Mouse (Mus musculus) monocyte, adult 5-6 weeks (primary cell): ENCODE data around the gene Zdhhc19. TPM values are rescaled to one million over a fixed set of nuclear protein-coding genes. Genes with fewer than 3 reads are reported as not detected.

ENCODE experiments used
- ATAC-seq: fragments of 153-309, 156-312 bp; replicated peaks from 2 replicates; pipeline ENCODE4 v1.8.0; 2017; ENCODE audit warnings: mild to moderate bottlenecking; ENCODE audit not compliant: low TSS enrichment, insufficient number of reproducible peaks, severe bottlenecking, poor library complexity, low FRiP score
- total RNA-seq: library from RNA; stranded (forward); fragments of 200-1000, 200-491, 200-594 nt; gene quantifications from 3 replicates; pipeline ENCODE4 v1.2.3, GENCODE M21; 2017

Gene Zdhhc19
- total RNA-seq, 1 experiment from 2014 or later = not detected

DNA sequence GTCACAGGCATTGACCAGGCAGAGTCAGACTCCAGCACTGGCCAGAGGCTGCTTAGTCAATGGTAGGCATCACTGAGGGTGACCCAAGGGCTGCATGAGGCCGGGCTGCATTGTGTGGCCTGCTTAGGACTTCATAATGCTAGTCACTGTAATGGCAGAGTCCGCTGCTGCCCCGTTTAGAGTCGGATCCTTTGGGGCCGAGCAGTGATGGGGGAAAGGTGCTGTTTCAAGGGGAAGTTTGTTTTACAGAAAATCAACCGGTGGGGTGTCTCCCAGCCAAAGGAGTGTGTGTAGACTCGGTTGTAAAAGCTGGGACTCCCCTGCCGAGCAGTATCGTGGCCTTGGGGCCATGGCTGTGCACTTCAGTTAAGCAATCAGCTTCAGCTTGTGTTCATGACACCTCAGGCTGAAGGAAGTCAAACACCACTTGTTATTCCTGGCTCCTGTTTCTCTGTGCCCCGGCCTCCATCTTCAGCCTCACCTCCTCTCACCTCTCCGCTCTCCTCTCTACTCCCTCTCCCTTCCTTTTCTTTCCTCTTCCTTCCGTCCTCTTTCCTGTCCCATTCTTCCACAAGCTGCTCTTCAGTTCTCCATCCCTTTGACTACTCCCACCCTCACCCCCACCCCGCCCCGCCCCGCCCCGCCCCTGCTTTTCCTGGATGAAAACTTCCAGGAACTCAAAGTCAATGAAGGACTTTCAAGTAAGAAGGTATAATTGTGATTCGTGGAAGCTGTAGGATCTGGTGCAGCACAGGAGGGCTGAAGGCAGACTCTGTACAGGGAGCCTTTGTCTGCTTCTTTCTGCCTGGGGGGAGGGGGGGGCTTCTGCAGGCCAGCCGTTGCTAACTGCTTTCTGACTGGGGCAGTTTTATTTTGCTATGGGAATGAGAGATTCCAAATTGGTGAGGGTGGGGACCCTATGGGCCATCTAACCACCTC, 14.6 kb downstream of the Zdhhc19 start:
- ATAC-seq = no peak

DNA sequence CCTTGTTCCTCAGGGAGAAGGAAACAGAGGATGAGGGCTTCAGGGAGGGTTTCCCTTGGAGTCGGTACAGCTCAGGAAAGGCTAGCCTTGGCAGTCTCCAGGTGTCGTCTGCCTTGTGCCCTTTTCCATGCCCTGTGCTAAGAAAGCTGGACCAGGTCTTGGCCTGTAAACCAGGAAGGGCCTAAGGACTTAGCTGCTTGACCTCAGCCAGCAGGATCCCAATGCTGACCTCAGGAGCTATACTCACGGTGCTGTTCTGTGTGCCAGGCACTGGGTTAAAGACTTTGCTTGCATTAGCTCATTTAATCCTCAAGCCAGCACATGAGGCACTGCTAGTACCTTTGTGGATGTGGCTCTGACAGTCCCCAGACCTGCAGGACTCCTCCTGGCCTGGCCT, 15.3 kb downstream of the Zdhhc19 start:
- ATAC-seq = no peak

DNA sequence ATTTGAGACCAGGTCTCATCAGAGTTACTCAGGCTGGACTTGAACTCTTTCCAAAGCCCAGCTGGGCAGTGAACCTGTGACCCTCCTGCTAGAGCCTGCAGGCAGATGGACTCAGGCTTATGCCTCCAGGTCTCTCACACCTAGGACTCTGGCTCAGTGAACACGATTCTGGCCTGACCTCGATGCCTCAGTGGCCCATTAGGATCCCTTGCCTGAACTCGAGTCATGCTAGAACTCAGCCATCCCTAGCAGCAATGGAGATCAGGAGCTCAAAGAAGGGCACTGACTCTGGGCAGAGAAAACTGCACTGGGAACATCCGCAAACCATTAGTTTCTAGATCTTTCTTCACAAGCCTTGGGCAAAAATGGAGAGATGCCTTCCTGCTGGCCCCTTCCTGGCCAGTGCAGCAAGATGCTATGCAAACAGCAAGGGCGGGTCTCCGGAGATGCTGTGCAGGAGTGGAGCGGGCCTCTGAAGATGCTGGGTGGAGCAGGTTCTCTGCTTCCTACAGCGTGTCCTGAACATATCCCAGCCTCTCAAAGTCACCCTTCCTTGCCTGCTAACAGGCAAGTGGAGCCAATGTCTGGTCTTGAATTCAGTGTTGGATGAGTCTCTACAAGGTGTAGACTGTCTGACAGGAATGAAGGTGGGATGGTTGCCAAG, 15.9 kb downstream of the Zdhhc19 start:
- ATAC-seq = no peak

DNA sequence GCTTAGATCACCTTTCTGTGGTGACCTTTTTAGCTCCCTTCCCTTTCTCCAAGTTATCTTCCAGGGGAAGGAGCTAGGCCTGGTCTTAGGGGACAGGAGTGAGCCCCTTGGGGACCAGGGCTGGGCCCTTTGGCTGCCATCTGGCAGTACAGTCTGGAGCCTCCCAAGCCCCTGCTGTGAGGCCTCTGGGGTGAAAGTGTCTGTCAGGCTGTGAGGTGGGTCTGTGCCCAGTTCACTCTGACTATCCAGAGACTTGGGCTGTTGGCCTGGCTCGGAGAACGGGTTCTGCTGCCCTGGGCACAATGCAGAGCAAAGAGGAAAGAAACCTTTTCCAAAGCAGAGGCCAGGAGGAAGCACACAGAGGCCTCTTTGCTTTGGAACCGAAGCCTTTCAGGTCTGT, 16.9 kb downstream of the Zdhhc19 start:
- no peak for ATAC-seq

DNA sequence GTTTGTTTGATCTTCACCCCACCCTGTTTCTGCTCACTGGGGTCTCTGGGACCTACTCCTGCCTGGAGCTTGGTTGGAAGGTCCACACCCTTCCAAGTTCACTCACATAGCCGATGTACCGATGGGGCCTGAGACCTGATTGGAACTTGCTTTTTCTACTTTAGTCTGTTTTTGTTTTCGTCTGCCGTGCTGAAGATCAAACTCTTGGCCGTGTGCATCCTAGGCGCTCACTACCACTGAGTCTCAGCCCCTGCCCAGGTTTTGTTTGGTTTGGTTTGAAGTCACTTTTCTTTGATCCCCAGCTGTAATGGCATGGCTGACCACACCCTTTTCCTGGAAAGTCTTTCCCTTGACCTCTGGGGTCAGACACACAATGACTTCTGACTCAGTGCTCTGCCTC, 17.3 kb downstream of the Zdhhc19 start:
- no peak for ATAC-seq

DNA sequence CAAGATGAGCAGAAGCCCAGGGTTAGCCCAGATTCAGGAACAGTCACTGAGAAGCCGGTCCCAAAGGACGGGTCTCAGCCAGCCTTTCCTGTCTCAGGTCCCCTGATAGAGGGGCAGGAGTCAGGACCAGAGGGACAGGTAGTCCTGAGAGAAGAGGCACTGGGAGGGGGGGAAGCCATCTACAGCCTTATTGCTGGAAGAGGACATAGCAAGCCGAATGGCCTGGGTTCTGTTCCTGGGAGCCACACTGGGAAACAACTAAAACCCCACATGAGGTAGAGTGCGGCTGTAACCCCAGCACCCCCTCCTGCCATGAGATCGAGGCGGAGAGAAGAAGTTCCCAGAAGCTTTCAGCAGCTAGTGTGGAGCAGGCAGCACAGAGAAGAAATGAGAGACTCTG, 17.9 kb downstream of the Zdhhc19 start:
- ATAC-seq = no peak

DNA sequence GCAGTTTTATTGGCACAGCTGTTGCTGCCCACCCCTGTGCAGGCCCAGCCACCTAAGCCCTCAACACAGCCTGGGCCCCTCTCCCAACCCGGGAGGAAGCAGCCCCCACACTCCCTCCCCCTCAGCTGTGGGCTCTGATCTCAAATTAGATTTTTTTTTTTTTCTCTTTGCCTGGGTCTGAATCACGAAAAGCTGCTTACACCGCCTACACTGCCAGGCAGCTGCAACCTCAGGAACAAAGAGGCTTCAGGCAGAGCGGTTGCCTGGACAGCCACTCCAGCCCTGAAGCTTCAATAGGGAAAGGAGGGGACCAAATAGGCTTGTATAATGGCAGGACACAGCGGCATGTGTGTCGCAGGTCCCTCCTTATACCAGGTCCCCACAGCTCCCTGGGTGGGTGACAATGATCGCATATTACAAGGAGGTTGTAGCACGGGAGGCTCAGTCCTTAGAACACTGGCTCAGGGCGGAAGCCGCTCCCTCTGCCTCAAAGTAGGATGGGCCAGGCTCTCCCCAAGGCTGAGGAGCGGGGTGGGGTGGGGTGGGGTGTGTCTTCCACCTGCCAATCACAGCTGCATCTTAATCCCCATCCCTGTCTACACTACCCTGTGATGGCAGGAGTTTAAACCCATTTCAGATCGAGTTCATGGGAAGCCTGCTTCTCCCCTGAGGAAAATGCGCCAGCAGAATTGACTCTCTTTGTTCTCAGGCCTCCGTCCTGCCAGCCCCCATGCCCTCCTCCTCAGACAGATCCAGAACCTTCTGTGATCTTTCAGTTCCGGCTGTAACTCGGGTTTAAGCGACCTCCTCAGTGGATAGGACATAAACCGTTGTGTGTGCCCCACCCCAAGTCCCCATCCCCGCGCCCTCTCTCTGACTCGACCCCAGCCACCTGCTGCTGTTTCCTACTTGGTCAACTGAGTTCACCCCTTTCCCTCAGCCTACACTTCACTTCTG, 20.2 kb downstream of the Zdhhc19 start:
- ATAC-seq = no peak

DNA sequence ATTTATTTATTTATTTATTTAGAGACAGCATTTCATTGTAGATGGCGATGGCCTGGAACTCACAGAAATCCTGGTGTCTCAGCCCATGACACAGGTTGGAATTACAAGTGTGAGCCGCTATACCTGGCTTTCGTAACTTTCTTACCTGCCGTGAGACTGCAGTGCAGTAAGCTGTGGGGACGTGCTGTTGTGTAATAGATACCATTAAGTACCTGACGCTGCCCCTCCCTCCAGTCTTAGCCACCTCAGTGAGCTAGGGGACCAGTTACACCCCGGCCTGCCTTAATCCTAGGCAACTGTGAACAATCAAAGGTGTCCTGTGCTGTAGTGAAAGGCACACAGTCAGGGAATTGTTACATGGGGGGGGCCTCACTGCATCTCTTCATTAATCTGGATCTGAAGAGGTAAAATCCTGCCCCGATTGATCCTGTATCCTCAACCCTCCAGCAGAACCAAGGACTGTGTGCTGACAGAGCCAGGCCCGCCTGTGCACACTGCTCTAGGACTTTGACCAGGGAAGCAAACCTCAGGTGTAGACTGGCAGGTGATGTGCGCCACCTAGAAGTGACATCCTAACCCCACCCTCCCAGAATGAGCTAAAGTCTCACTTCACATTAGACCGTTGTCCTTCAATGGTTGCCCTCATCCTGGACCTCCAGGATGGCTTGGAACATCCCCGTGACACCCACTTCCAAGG, 21.9 kb downstream of the Zdhhc19 start:
- ATAC-seq = no peak

DNA sequence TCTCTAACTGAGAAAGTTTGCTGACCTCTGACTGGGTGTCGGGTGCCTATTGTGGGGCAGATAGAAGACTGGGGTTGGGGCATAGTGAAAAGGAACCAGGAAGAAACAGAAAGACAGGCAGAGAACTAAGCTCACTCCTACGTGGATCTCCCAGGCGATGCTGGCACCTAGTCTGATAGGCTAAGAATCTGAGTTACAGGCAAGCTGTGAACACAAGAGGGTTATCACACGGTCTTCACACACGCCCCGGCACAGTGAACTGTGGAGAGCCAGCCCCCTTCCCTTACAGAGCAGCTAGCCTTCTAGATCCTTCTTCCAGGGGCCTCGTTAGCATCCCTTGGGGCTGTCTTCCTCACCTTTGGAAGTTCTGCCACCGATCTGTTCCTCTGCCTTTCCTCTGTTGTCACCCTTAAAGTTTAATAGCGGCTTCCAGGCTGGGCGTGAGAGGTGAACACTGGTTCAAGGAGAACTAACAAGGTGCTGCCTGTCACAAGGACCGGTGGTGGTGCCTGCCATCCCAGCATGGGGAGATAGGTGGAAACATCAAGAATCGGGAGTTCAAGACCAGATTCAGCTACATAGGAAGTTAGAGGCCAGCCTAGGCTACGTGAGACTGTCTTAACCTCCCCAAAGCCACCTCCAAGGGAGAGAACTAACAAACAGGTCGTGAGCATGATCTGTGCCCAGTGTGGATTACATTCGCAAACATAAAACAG, 23.7 kb downstream of the Zdhhc19 start:
- ATAC-seq = no peak

DNA sequence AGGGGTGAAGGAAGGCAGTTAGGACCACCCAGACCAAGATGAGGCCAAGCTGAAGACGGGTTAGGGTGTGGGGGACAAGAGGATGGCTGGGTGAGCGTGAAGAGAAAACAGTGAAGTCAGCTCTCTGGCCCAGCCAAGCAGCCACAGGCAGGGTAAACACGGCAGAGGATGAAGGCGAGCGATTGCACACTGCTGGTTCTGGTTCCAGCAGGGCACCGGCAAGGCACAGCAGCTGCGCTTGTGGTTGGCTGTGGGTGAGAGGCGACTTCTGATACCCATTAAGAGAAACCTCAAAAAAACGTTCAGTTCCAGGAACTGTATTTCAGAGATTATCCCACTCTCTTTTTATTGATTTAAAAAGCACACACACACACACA, 24.3 kb downstream of the Zdhhc19 start:
- ATAC-seq = no peak

DNA sequence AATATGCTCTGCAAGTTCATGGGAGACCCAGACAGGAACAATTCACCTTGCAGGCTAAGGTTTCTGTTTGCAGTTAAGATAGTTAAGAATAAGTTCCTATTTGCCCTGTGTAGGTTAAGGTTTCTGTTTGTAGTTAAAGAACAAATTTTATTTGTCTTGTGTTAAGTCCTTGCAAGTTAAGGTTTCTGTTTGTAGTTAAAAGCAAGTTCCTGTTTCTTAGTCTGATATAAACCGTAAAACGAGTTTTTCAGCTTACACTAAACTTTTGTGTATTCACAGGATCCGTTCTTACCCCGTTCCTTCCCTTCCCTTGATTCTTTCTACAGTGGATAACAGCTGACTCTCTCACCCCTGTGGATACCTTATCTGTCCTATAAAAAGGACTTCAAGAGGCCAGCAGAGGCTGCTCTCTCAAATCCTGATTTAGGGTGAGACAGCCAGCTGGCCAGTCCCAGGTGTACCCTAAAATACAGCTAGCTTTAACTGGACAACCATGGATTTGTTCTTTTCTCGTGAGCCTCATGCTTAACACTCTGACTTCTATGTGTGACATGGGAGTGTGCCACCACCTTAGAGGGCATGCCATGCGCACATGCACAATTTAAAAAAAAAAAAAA, 26.6 kb downstream of the Zdhhc19 start:
- ATAC-seq = no peak

DNA sequence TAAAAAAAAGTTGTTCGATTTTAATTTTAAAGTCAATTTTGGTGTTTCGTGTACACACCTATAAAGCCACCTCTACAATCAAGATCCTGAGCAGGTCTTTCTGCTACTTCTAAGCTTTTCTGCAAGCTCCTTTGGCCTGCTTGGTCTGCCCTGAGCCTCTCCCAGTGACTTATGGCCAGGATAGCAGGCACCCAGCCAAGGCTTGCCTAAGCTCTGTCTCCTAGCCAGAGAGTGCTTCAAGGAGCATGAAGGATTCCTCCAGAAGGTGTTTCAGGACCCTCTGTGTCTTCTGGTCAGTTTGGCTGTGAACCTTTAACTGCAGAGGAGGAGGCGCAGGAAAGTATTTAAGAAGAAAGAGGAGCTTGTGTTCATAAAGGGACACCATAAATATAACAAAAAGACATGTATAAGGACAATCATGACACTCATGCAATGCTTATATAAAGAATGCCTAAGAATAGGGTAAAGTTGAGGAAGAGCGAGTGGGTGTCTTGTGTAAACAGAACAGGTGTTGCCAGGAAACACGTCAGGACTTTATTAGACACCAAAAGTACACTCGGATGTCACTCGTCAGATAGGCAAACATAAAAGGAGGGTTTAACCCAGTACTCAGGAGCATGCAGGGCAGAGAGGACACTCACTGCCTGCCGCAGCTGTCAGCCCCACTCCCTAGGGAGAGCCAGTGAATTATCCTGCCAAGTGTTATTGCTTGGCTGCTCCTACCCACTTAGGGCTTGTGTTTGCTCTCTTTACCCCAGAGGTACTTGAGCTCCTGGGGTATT, 27.6 kb downstream of the Zdhhc19 start:
- ATAC-seq = no peak

DNA sequence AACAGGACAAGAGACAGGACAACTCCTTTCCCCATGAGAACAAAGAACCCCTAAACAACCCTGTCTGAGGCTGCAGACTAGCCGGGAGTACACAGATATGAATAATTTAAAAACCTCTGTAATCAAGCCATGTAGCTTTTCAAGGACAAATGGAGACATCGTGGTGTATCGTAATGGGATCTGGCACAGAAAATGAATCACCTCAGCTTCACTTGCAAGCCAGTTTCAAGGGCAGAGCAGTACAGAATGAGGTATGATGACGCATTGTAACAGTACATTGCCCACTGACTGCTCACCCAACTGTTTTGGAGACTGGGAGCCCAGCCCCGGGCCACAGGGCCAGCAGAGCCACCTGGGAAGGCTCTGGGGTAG, 28.2 kb downstream of the Zdhhc19 start:
- no peak for ATAC-seq

DNA sequence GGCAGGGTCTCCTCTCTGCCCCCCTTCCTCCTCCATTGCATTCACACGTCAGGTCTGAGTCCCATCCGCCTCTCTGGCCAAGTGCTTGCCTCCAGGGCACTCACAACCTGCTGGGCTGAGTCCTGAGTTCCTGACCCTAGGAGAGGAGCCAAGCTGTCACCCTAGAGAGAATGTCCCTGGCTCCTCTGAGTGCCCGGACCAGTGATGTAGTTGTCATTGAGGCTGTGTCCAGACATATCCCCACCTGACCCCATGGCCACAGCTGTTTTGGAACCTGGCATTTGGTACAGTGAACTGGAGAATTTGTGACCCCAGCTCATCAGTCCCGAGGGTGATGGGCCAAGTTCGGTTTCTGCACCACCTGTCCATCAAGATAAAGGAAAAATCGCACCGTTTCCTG, 30.8 kb downstream of the Zdhhc19 start:
- ATAC-seq = no peak

DNA sequence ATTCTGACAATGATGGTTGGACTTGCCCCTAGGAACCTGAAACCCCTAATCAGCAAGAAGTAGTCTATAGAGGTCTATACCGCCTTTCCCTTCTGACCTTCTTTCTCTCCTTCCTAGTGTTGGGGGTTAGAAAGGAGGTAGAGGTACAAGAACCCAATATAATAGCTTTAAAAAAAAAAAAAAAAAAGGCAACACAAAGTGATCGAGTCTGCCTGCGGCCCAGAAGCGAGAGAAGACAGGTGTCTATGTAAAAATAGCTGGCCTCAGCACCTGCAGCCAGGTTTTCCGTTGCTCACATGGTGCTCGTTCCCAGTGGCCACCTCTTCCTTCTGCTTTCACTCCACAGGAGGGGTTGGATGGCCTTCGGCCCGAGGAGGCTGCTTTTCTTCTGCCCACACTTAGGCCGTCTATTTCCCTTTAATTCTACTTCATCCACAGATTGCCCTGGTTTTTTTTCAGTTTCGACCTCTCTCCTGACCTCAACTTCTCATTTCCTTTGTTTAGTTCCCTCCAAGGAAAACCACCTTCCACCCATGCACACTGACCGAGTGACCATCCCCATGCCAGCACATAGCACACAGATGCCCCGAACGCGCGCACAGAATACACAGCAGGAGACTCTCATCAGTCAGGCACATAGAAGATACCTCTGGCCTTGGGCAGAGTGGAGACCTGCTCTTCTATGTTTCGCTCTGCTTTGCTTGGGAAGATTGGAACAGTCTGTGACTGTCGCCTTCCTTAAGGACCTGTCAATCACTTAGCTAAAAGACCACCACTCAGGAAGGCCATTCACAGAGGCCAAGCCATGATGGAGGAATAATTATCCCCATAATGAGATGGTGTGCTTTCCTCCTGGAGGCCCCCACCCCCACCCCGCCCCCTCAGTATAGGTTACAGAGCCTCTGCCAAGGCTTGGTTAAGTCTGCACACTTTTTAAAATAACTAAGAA, 37.1 kb downstream of the Zdhhc19 start:
- ATAC-seq = peak; percentile 47

DNA sequence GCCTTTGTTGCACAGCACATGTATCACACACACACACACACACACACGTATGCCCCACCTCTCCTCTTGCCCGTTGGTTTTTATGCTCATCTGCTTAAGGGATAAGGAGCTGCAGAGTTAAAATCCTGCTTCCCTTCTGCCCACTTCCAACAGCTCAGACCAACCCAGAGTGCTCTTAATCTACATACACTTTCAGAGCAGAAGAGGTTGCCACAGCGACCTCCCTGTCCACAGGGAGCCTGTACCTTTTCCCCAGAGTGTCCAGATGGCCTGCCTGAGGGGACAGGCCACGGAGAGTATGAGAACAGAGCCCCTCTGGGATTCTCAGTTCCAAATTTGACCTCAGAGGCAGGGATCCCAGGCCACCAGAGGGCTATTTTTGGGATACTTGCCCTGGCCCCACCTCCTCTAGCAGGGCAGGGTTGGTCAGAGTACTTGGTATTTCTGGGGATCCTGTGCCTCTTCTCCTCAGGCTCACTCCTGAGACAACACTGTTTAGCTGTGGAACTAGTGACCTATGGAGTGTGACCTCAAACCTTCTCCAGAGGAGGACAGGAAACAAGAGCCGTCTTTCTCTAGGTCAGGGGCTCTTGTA, 39.2 kb downstream of the Zdhhc19 start:
- ATAC-seq = no peak
